9 mouse cellular contexts compared by ENCODE assay signal in the genomic region with DNA sequence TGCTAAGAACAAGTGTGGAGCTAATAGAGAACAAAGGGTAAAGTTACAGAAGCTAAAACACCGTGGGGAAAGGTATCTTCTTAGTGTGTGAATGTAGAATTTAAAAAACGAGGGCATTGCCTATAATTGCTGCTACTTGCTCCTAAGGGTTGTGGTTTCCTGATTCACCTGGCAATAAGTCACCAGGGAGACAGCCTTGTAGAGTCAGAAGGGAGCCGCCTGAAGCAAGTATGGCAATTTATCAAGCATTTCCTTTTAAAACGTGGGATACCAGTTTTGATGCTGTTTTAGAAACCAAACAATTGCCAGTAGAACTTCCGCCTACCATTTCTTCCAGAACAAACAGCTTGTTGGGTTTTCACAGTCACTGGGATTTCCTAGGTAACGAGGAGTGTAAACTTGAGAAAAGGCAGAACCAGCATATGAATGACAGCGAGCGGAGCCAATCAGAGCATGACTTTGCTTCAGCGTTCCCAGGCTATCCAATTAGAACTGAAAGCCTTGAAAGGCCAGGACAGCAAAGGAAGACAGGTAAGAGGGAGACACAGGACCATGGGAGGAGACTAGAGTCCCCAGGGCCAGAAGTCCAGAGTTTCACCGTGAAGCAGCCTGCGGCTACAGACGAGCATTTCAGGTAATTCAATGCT. TPM values are rescaled to one million over a fixed set of nuclear protein-coding genes. Genes with fewer than 3 reads are reported as not detected.
A peak's percentile ranks its signal among the peaks of the same experiment; 100 is the strongest.
DNase-seq lines count a peak whose midpoint lies in the region; ATAC-seq and TF ChIP-seq lines count a peak whose summit lies in the region.
"Had no signal": no experiment of that assay in that cellular context is flagged by ENCODE, and none has a peak within 500 bp of the region (broad histone marks: within the 10 kb centered on the region; RNA-seq: fewer than 3 reads in every experiment).

TSS of gene Capsl (plus strand) at position 495 of the 647 bp plus-strand sequence.

- DNase-seq in forebrain, embryonic 10.5 days (ENCODE audit: extremely low spot score, low spot score) = peak; percentile 30
- peak; percentile 37 for DNase-seq in hindbrain, embryonic 10.5 days (ENCODE audit: low spot score)
- DNase-seq in layer of hippocampus, adult 18-20 months (ENCODE audit: low spot score in 2 of 2) = peak; percentile 78 to 94
- DNase-seq in liver, embryonic 14.5 days (ENCODE audit: low read depth in 3 of 3, low spot score in 3 of 3) = peak; percentile 13 to 35 (median 33)
- DNase-seq in neural tube, embryonic 10.5 days (ENCODE audit: extremely low spot score, low spot score) = peak; percentile 20
- peak; percentile 35 for DNase-seq in thymus, postnatal 0 days (ENCODE audit: low spot score)

- no peak for TF ChIP-seq EP300 in liver, embryonic 14.5 days (IDR thresholded peaks at IDR 0.05; ENCODE audit: low read depth)

- no peaks in the 10 kb centered on the region for H3K27me3 ChIP-seq in forebrain, embryonic 10.5 days (ENCODE audit: poor library complexity, severe bottlenecking)
- H3K27me3 ChIP-seq in forebrain, embryonic 12.5 days = no peaks in the 10 kb centered on the region
- H3K27me3 ChIP-seq in hindbrain, embryonic 10.5 days (ENCODE audit: insufficient read depth, poor library complexity, severe bottlenecking) = no peaks in the 10 kb centered on the region
- no peaks in the 10 kb centered on the region for H3K27me3 ChIP-seq in liver, embryonic 14.5 days (ENCODE audit: control insufficient read depth, insufficient read depth, low read length)

- H3K4me2 ChIP-seq in forebrain, embryonic 12.5 days = no peak within 1 kb of the TSS
- peak within 1 kb of the TSS; percentile 15; the same call in 1 of the 2 replicates for H3K4me2 ChIP-seq in liver, embryonic 14.5 days (ENCODE audit: low read depth)

- H3K4me1 ChIP-seq in forebrain, embryonic 10.5 days = no peaks in the 10 kb centered on the region
- H3K4me1 ChIP-seq in forebrain, embryonic 12.5 days = no peaks in the 10 kb centered on the region
- no peaks in the 10 kb centered on the region for H3K4me1 ChIP-seq in cortical plate, adult 2 months (ENCODE audit: control insufficient read depth, insufficient read depth, low read length)
- no peaks in the 10 kb centered on the region for H3K4me1 ChIP-seq in hindbrain, embryonic 10.5 days (replicated peaks)
- no peaks in the 10 kb centered on the region for H3K4me1 ChIP-seq in liver, embryonic 14.5 days (replicated peaks; ENCODE audit: control insufficient read depth in 2 of 2, insufficient read depth in 2 of 2, low read length in 1 of 2)

- ATAC-seq in forebrain, embryonic 12.5 days (ENCODE audit: low FRiP score) = no peak
- peak; percentile 47; the same call in 1 of the 2 replicates for ATAC-seq in liver, embryonic 14.5 days (ENCODE audit: insufficient read depth)

- no peak within 1 kb of the TSS for H3K9ac ChIP-seq in forebrain, embryonic 12.5 days
- H3K9ac ChIP-seq in liver, embryonic 14.5 days (replicated peaks) = no peak within 1 kb of the TSS

- TF ChIP-seq CTCF in cortical plate, adult 2 months (IDR thresholded peaks at IDR 0.05; ENCODE audit: extremely low read depth, insufficient read depth, low read length) = no peak
- no peak for TF ChIP-seq CTCF in liver, embryonic 14.5 days (IDR thresholded peaks at IDR 0.05; ENCODE audit: low read depth)

- H3K36me3 ChIP-seq in forebrain, embryonic 10.5 days (replicated peaks) = no peaks in the 10 kb centered on the region
- H3K36me3 ChIP-seq in forebrain, embryonic 12.5 days (replicated peaks) = no peaks in the 10 kb centered on the region
- no peaks in the 10 kb centered on the region for H3K36me3 ChIP-seq in hindbrain, embryonic 10.5 days
- no peaks in the 10 kb centered on the region for H3K36me3 ChIP-seq in liver, embryonic 14.5 days (replicated peaks; ENCODE audit: control insufficient read depth, insufficient read depth, low read depth)

- WGBS in forebrain, embryonic 10.5 days = 55% methylated on average over 12 of the region's 12 CpGs
- WGBS in forebrain, embryonic 12.5 days = 52% methylated on average over 12 of the region's 12 CpGs
- WGBS in hindbrain, embryonic 10.5 days = 51% methylated on average over 12 of the region's 12 CpGs
- 39% methylated on average over 12 of the region's 12 CpGs for WGBS in liver, embryonic 14.5 days (ENCODE audit: insufficient replicate concordance)

- no peak within 1 kb of the TSS for H3K4me3 ChIP-seq in forebrain, embryonic 10.5 days
- H3K4me3 ChIP-seq in forebrain, embryonic 12.5 days (replicated peaks) = no peak within 1 kb of the TSS
- H3K4me3 ChIP-seq in cortical plate, adult 2 months (ENCODE audit: insufficient read depth, low read length) = peak within 1 kb of the TSS; percentile 24
- no peak within 1 kb of the TSS for H3K4me3 ChIP-seq in hindbrain, embryonic 10.5 days
- H3K4me3 ChIP-seq in liver, embryonic 14.5 days (ENCODE audit: insufficient read depth in 1 of 2, low read depth in 2 of 2, low read length in 2 of 2) = no peak within 1 kb of the TSS

- TF ChIP-seq POLR2A in cortical plate, adult 2 months (IDR thresholded peaks at IDR 0.05; ENCODE audit: extremely low read depth, insufficient read depth, low read length) = no peak

- no peaks in the 10 kb centered on the region for H3K9me3 ChIP-seq in forebrain, embryonic 10.5 days
- H3K9me3 ChIP-seq in forebrain, embryonic 12.5 days = no peaks in the 10 kb centered on the region
- H3K9me3 ChIP-seq in hindbrain, embryonic 10.5 days = no peaks in the 10 kb centered on the region
- H3K9me3 ChIP-seq in liver, embryonic 14.5 days (ENCODE audit: control insufficient read depth, low read length) = no peaks in the 10 kb centered on the region

- no peak within 1 kb of the TSS for H3K27ac ChIP-seq in forebrain, embryonic 10.5 days
- H3K27ac ChIP-seq in forebrain, embryonic 12.5 days = no peak within 1 kb of the TSS
- H3K27ac ChIP-seq in cortical plate, adult 2 months (ENCODE audit: insufficient read depth, low read length) = no peak within 1 kb of the TSS
- H3K27ac ChIP-seq in hindbrain, embryonic 10.5 days = no peak within 1 kb of the TSS
- H3K27ac ChIP-seq in liver, embryonic 14.5 days = no peak within 1 kb of the TSS
- H3K27ac ChIP-seq: macrophage had no signal

RNA-seq across cellular contexts. Expression of gene Capsl, which starts in this region (rescaled TPM):
- 0.61 and 0.68 TPM in 2 replicates for polyA plus RNA-seq in forebrain, embryonic 10.5 days (2016; fragmentation: Nextera tagmentation; extraction: Ambion mirVana)
- 0.78 and 1.1 TPM in 2 replicates for polyA plus RNA-seq in forebrain, embryonic 12.5 days (2016; fragmentation: Nextera tagmentation; extraction: Ambion mirVana)
- 1.4 and 1.8 TPM in 2 replicates for polyA plus RNA-seq in cortical plate, adult 2 months (2012; rRNA removed)
- 1.7 and 4.3 TPM in 2 replicates for polyA plus RNA-seq in hindbrain, embryonic 10.5 days (2016; fragmentation: Nextera tagmentation; extraction: Ambion mirVana)
- total RNA-seq in layer of hippocampus, adult 18-20 months (2021) = 1 to 10 TPM; 2.3 to 2.6 TPM
- polyA plus RNA-seq in liver, embryonic 14.5 days (2012; rRNA removed) = 0.22 and 0.29 TPM in 2 replicates
- polyA plus RNA-seq in liver, embryonic 14.5 days (2014; fragmentation: Nextera tagmentation; extraction: Ambion mirVana) = 1.2 TPM in 2 replicates
- polyA plus RNA-seq in thymus, postnatal 0 days (2015; fragmentation: Nextera tagmentation; extraction: Ambion mirVana) = 6.2 and 7.4 TPM in 2 replicates

Comparison
In these comparisons a context has a peak if more than half of its experiments do, and no peak if none do; other contexts are left out.
1. Peak in DNase-seq in forebrain, embryonic 10.5 days; RNA of the gene not detected or under 1 TPM.
2. DNase-seq: peak in every context shown above with its lines; median percentile 86 in layer of hippocampus, adult 18-20 months; 37 in hindbrain, embryonic 10.5 days; 35 in thymus, postnatal 0 days; 33 in liver, embryonic 14.5 days; 30 in forebrain, embryonic 10.5 days; 20 in neural tube, embryonic 10.5 days.